Mouse (Mus musculus) colon, adult 2 months (tissue): ENCODE results near the gene Opn1sw. TPM values are rescaled to one million over a fixed set of nuclear protein-coding genes. Genes with fewer than 3 reads are reported as not detected.

Experiments
- polyA plus RNA-seq: library from polyadenylated mRNA; depleted of rRNA; stranded (reverse); fragments of >200 nt; gene quantifications from 2 replicates; pipeline ENCODE4 v1.2.3, GENCODE M21; 2012; rRNA removed

The Opn1sw gene
- 0.68 and 1.1 TPM in 2 replicates for polyA plus RNA-seq

DNA sequence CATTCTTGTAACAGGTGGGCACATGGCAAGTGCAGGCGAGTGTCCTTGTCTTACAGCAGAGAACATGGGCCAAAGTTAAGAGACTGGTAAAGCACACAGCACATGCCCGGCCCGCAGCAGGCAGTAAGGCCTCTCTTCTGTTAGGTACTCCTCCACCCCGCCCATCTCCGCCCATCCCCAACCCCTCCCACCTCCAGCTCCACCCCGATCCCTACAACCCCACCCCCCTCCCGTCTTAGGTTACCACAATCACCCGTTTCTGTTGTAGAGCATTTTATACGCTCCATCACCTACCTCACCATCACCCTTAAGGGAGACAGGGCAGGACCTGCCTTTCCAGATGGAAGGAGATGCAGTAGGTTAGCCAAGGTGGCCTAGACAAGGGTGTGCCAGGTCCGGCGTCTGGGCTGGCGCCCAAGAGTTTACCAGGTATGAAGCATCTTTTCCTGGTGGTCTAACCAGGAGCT is at the start of gene Opn1sw:
Opn1sw (minus strand) TSS at position 417 of the 467 bp plus-strand sequence.

DNA sequence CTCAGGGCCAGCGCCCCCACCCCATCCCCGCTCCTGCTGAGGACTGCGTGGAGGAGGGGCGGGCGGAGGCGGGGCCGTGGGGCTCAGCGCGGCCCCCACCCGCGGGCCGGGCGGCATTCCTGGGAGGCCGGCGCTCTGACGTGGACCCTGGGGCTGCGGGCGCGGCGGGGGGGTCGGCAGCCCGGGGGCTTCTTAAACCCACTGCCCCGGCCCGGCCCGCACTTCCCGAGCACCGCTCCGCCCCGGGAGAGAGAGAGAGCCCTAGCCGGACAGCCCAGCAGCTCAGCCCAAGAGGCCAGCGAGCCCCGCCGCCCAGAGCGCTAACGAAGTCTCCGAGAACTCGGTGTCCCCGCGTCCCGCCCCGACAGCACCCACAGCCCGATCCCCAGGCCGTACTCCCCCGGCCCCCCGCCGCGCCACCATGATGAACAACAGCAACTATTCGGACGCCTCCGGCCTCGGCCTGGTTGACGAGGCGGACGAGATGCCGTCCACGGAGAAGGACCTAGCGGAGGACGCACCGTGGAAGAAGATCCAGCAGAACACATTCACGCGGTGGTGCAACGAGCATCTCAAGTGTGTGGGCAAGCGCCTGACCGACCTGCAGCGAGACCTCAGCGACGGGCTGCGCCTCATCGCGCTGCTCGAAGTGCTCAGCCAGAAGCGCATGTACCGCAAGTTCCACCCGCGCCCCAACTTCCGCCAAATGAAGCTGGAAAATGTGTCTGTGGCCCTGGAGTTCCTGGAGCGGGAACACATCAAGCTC is 45.0 kb upstream of the Opn1sw start, which contains the start of gene Flnc:
Flnc (plus strand) TSS at position 219 of the 766 bp plus-strand sequence.

DNA sequence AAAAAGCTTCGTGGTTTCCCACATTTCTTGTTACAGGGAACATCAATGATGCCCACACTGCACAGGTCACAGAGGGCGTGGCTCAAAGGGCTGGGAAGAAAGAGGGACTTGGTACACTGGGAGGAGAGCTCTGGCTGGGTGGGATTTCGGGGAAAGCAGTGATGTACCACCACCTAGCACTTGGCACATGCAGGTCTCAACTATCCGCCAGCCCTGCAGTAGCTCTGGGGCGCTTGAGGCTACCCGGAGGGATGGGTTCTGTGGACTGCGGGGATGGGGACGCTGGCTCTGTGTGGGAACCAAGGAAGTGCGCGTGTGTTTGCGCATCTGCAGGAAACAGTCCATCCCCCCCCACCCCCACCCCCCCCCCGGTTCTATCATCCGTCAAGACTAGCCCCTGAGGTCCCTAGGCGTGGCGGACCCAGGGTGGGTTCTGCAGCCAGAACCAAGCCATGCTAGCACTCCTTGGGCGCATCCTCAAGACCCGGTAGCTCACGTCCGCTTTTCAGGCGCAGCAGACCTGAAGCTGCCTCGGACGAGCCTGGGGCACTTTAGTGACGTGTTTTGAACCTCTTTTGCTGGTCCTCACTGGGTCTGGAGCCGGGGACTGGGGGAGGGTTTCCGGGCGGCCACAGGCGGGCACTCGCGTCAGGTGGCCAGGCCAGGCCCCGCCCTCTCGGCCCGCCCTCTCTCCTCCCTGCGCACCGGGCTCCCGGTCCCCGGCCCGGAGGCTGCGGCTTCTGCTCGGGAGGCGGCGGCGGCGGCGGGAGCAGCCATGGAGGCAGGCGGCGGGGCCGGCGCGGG is 7.8 kb upstream of the Opn1sw start, which contains the start of gene Ccdc136:
Ccdc136 (plus strand) TSS at position 400 of the 804 bp plus-strand sequence.

DNA sequence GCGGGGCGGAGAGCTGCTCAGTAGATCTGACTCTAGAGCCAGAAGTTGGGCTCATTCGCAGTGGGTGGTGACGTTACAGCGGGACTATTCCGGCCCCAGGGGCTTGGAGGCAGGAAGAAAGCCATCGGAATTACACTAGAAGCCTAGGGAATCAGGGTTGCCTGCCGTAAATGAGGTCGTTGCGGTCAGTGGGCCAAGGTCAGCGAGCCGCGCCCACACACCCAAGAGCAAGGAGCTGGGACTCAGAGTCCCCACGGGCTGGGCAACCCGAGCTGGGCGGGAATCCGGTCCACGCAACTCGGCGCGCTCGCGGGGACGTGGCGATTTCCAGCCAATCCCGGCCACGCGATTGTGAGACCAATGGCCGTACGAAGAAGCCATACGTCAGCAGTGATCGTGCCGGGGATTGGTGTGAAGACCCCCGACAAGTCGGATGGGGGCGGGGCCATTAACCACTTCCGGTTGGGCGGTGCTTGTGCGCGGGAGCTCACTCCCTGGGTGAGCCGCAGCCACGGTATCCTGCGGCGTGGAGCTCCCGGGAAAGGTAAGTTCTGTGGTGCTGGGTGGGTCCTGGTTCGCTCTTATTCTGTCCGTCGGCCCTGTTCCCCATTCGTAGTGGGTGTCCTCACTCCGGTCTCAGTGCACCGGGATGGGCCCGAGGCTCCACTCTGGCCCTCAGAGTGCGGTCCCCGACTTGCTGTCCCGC is 40.5 kb downstream of the Opn1sw start, which contains the start of gene Calu:
Calu (plus strand) TSS at position 405 of the 706 bp plus-strand sequence.

Other genes starting within 250 kb of the Opn1sw start
- 2.3 and 2.9 TPM in 2 replicates for gene Rbm28, start 223.5 kb downstream of the Opn1sw start, polyA plus RNA-seq
- 0.38 and 0.94 TPM in 2 replicates for gene Prrt4, start 208.9 kb downstream of the Opn1sw start, polyA plus RNA-seq
- gene Impdh1, start 172.1 kb downstream of the Opn1sw start, polyA plus RNA-seq: 44.5 and 50.3 TPM in 2 replicates
- 21.9 and 23.0 TPM in 2 replicates for gene Hilpda, start 116.0 kb downstream of the Opn1sw start, polyA plus RNA-seq
- 0.41 and 0.78 TPM in 2 replicates for gene Fam71f2, start 108.9 kb downstream of the Opn1sw start, polyA plus RNA-seq
- gene Fam71f1, start 69.3 kb downstream of the Opn1sw start, polyA plus RNA-seq: not detected in 2 replicates
- gene Calu, start 40.4 kb downstream of the Opn1sw start, polyA plus RNA-seq: 25.7 and 30.6 TPM in 2 replicates
- gene Ccdc136, start 7.8 kb upstream of the Opn1sw start, polyA plus RNA-seq: 5.4 and 5.8 TPM in 2 replicates
- gene Flnc, start 44.8 kb upstream of the Opn1sw start, polyA plus RNA-seq: 25.2 and 42.0 TPM in 2 replicates
- gene Atp6v1f, start 79.2 kb upstream of the Opn1sw start, polyA plus RNA-seq: 194 and 270 TPM in 2 replicates
- not detected in 2 replicates for gene Atp6v1fnb, start 83.0 kb upstream of the Opn1sw start, polyA plus RNA-seq
- gene Kcp, start 119.5 kb upstream of the Opn1sw start, polyA plus RNA-seq: 14.1 and 15.6 TPM in 2 replicates
- gene Irf5, start 138.2 kb upstream of the Opn1sw start, polyA plus RNA-seq: 16.5 and 16.6 TPM in 2 replicates
- 36.1 and 60.5 TPM in 2 replicates for gene Tnpo3, start 221.4 kb upstream of the Opn1sw start, polyA plus RNA-seq